Mouse (Mus musculus) C2C12 (cell line): ENCODE measurements around the gene Spem2. TPM values are rescaled to one million over a fixed set of nuclear protein-coding genes. Genes with fewer than 3 reads are reported as not detected.

ENCODE experiments used
- H3K27me3 ChIP-seq: one replicate; pipeline ENCODE4 v1.6.1; 2011; ENCODE audit not compliant: control insufficient read depth, insufficient read depth, insufficient read length
- H3K36me3 ChIP-seq: one replicate; pipeline ENCODE4 v1.6.1; 2011; ENCODE audit not compliant: control insufficient read depth, insufficient read depth
- H3K4me3 ChIP-seq: one replicate; pipeline ENCODE4 v1.5.1; 2011; ENCODE audit warnings: mild to moderate bottlenecking, control low read depth; ENCODE audit not compliant: poor library complexity, insufficient read depth, severe bottlenecking
- H3K79me2 ChIP-seq: one replicate; pipeline ENCODE4 v1.6.1; 2011; ENCODE audit not compliant: control insufficient read depth, insufficient read depth
- H3K79me3 ChIP-seq: one replicate; pipeline ENCODE4 v1.6.1; 2011; ENCODE audit warnings: low read depth, control low read depth
- H3ac ChIP-seq: one replicate; pipeline ENCODE3; 2011; ENCODE audit warnings: low read depth; ENCODE audit not compliant: control insufficient read depth, insufficient read length
- CEBPB ChIP-seq: IDR thresholded peaks from one replicate; pipeline ENCODE4 v1.6.1; 2011; ENCODE audit warnings: low read depth, mild to moderate bottlenecking, control low read depth, moderate library complexity
- CTCF ChIP-seq: IDR thresholded peaks from one replicate; pipeline ENCODE4 v1.5.1; 2011; ENCODE audit not compliant: control insufficient read depth, insufficient read depth, insufficient read length
- FOSL1 ChIP-seq: IDR thresholded peaks from one replicate; pipeline ENCODE4 v1.8.0; 2011; ENCODE audit warnings: mild to moderate bottlenecking, low read length; ENCODE audit not compliant: poor library complexity, insufficient read depth, severe bottlenecking
- MAX ChIP-seq: IDR thresholded peaks from one replicate; pipeline ENCODE4 v1.6.1; 2011; ENCODE audit warnings: mild to moderate bottlenecking, control low read depth
- MYOD1 ChIP-seq: IDR thresholded peaks from one replicate; pipeline ENCODE4 v1.6.1; 2011; ENCODE audit warnings: low read depth; ENCODE audit not compliant: control insufficient read depth, insufficient read length
- MYOG ChIP-seq: IDR thresholded peaks from one replicate; pipeline ENCODE4 v1.6.1; 2011; ENCODE audit not compliant: control insufficient read depth, insufficient read length; ENCODE audit errors: extremely low read depth
- USF1 ChIP-seq: IDR thresholded peaks from one replicate; pipeline ENCODE4 v1.6.1; 2011; ENCODE audit warnings: low read depth, mild to moderate bottlenecking, control low read depth, moderate library complexity
- polyA plus RNA-seq: library from polyadenylated mRNA; unstranded; fragments of >200 nt; fragmentation: generic; extraction: Trizol; gene quantifications from one replicate; pipeline ENCODE4 v1.2.1, GENCODE M21; 2012; ENCODE audit warnings: missing spikeins

Gene Spem2
- polyA plus RNA-seq, 1 experiment: not detected

GRCm38 (mm10) chr11:69791420-69791819, 26.8 kb downstream of the Spem2 start:
- Histone ChIP-seq H3ac (no peak overlapping the region), H3K79me2 (no peaks in the 10 kb centered on the region), H3K27me3 (no peaks in the 10 kb centered on the region), H3K36me3 (peaks cover 31% of the 10 kb centered on the region), H3K79me3 (no peaks in the 10 kb centered on the region), H3K4me3 (no peak overlapping the region)
- TF ChIP-seq FOSL1: no peak
- TF ChIP-seq MYOG: no peak

DNA sequence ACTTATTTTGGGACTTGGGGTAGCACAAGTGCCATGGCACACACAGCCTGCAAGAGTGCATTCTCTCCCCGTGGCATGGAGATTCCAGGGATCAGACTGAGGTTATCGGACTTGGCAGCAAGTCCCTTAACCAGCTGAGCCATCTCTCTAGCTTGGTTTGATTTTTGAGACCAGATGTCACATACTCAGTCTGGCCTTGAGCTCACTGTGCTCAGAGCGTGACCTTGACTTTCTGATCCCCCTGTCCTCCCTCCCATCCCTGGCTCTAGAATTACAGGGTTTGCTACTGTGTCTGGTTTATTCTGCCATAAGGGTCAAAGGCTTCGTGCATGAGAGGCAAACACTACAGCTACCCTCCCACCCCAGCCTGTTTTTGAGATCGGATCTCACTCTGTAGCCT, 28.8 kb downstream of the Spem2 start:
- peaks cover 40% of the 10 kb centered on the region for H3K36me3 ChIP-seq
- no peaks in the 10 kb centered on the region for H3K79me3 ChIP-seq
- H3ac ChIP-seq: no peak overlapping the region
- H3K27me3 ChIP-seq: no peaks in the 10 kb centered on the region
- TF ChIP-seq MYOD1 (no peak), CEBPB (no peak), MAX (no peak), CTCF (no peak), FOSL1 (no peak), USF1 (no peak), MYOG (no peak)
- no peaks in the 10 kb centered on the region for H3K79me2 ChIP-seq
- no peak overlapping the region for H3K4me3 ChIP-seq

DNA sequence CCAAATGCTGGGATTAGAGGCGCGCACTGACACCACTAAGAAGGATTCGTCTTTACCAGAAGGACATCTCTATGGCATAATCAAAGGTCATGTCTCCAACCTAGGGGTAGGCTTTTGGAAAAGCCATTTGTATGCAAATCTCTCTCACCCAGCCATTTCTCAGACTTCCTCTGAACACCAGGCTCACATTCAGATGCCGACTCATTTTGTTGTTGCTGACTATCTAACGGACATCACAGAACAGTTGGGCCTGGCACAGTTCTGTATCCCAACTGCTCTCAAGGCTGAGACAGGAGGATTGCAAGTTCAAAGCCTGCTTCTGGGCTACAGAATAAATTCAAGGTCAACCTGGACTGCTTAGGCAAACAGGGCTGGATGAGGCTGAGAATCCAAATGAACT, 31.0 kb downstream of the Spem2 start:
- Histone ChIP-seq H3K79me3 (no peaks in the 10 kb centered on the region), H3ac (no peak overlapping the region), H3K79me2 (no peaks in the 10 kb centered on the region), H3K27me3 (no peaks in the 10 kb centered on the region), H3K4me3 (no peak overlapping the region), H3K36me3 (peaks cover 39% of the 10 kb centered on the region)
- TF ChIP-seq USF1 (no peak), MYOD1 (no peak)

GRCm38 (mm10) chr11:69784793-69785272, 33.4 kb downstream of the Spem2 start:
- no peak overlapping the region for H3K4me3 ChIP-seq
- H3K36me3 ChIP-seq: peaks cover 27% of the 10 kb centered on the region
- H3ac ChIP-seq: no peak overlapping the region
- no peaks in the 10 kb centered on the region for H3K79me3 ChIP-seq
- TF ChIP-seq FOSL1 (no peak), USF1 (no peak), MYOG (no peak), MYOD1 (no peak), CTCF (no peak)
- H3K27me3 ChIP-seq: no peaks in the 10 kb centered on the region
- no peaks in the 10 kb centered on the region for H3K79me2 ChIP-seq

DNA sequence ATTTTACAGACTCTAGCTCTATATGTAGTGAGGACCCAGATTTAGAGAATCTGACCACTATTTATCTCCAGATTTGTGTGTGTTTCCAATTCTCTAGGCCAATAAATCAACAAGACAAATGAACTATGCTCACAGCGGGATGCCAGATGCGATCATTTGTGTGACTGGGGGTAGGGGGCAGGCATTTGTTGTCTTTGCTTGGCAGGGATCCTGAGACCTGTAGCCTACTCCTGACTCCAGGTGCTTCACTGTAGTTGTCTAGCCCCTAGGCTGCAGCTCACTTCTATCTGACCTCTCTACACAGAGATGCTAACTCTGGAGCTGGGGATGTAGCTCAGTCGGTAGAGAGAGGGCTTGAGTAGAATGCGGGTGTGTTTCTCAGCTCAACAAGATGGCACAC, 36.4 kb downstream of the Spem2 start:
- TF ChIP-seq USF1: no peak
- TF ChIP-seq MYOG: no peak
- no peak for TF ChIP-seq MYOD1
- no peak for TF ChIP-seq MAX
- no peak for TF ChIP-seq CEBPB
- TF ChIP-seq CTCF: no peak
- TF ChIP-seq FOSL1: no peak
- Histone ChIP-seq H3K27me3 (no peaks in the 10 kb centered on the region), H3K36me3 (peaks cover 20% of the 10 kb centered on the region), H3ac (no peak overlapping the region), H3K4me3 (no peak overlapping the region), H3K79me3 (no peaks in the 10 kb centered on the region), H3K79me2 (no peaks in the 10 kb centered on the region)

DNA sequence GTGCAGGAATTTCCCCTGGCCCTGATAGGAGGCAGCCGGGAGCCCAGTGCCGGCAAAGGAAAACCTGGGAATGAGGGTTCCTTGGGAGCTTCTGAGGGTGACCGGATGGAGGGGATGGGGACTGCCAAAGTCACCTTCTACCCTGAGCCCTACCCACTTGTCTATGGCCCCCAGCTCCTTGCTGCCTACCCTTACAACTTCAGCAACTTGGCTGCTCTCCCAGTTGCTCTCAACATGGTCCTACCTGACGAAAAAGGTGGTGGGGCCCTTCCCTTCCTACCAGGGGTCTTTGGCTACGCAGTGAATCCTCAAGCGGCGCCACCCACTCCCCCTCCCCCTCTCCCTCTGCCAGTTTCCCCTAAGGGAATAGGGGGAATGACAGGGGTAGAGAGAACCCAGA, 39.3 kb downstream of the Spem2 start:
- TF ChIP-seq FOSL1 (no peak), MYOD1 (no peak), MAX (no peak), CTCF (no peak), CEBPB (no peak), USF1 (no peak), MYOG (no peak)

More for the DNA sequence above, 39.3 kb downstream of the Spem2 start:
- no peaks in the 10 kb centered on the region for H3K27me3 ChIP-seq
- no peak overlapping the region for H3K4me3 ChIP-seq
- no peak overlapping the region for H3ac ChIP-seq
- no peaks in the 10 kb centered on the region for H3K79me2 ChIP-seq
- no peaks in the 10 kb centered on the region for H3K79me3 ChIP-seq
- H3K36me3 ChIP-seq: peaks cover 9% of the 10 kb centered on the region
